Mouse (Mus musculus): Measurements from ENCODE around the gene Ppp1r12c. TPM values are rescaled to one million over a fixed set of nuclear protein-coding genes. Genes with fewer than 3 reads are reported as not detected.

The Ppp1r12c gene
- total and polyA plus RNA-seq, 3 experiments = 93.3 to 164 (median 102) TPM

GRCm38 (mm10) chr7:4516332-4517050 lies 15.0 kb upstream of the Ppp1r12c start, which contains the start of gene Tnnt1:
TSS of gene Tnnt1 (minus strand) at chr7:4516382.
- DNase-seq = no peak

GRCm38 (mm10) chr7:4515853-4516252 lies 14.4 kb upstream of the Ppp1r12c start:
- no peak for DNase-seq

- DNase-seq = no peak
Observed at GRCm38 (mm10) chr7:4513829-4514712, 12.6 kb upstream of the Ppp1r12c start.

GRCm38 (mm10) chr7:4513236-4513635 lies 11.8 kb upstream of the Ppp1r12c start:
- no peak for DNase-seq

GRCm38 (mm10) chr7:4511489-4512224 lies 10.2 kb upstream of the Ppp1r12c start:
- DNase-seq = no peak

GRCm38 (mm10) chr7:4509863-4510608 lies 8.6 kb upstream of the Ppp1r12c start:
- DNase-seq = peak; percentile 77

GRCm38 (mm10) chr7:4508739-4509116 lies 7.2 kb upstream of the Ppp1r12c start:
- no peak for DNase-seq

GRCm38 (mm10) chr7:4508062-4508738 lies 6.7 kb upstream of the Ppp1r12c start:
- no peak for DNase-seq

- DNase-seq = no peak
Observed at GRCm38 (mm10) chr7:4507220-4507619, 5.7 kb upstream of the Ppp1r12c start.

GRCm38 (mm10) chr7:4504646-4505435 lies 3.4 kb upstream of the Ppp1r12c start:
- DNase-seq = no peak

- DNase-seq = no peak
Observed at GRCm38 (mm10) chr7:4503858-4504257, 2.4 kb upstream of the Ppp1r12c start.

- no peak for DNase-seq
Observed at GRCm38 (mm10) chr7:4503100-4503499, 1.6 kb upstream of the Ppp1r12c start.

- peak; percentile 74 for DNase-seq
Observed at GRCm38 (mm10) chr7:4502421-4503090, 1.1 kb upstream of the Ppp1r12c start.

- peak; percentile 70 for DNase-seq
Observed at GRCm38 (mm10) chr7:4500892-4501471, 498 bp downstream of the Ppp1r12c start.

GRCm38 (mm10) chr7:4499034-4499433 lies 2.4 kb downstream of the Ppp1r12c start:
- DNase-seq = no peak

- DNase-seq = peak; percentile 53
Observed at GRCm38 (mm10) chr7:4498251-4498650, 3.2 kb downstream of the Ppp1r12c start.

GRCm38 (mm10) chr7:4497271-4497903 lies 4.1 kb downstream of the Ppp1r12c start:
- no peak for DNase-seq

- peak; percentile 72 for DNase-seq
Observed at GRCm38 (mm10) chr7:4496468-4496867, 5.0 kb downstream of the Ppp1r12c start.

- no peak for DNase-seq
Observed at GRCm38 (mm10) chr7:4493991-4494390, 7.5 kb downstream of the Ppp1r12c start.
